Comparison of ENCODE assay signal across 12 mouse cellular contexts in genomic region chr14:50976674-50977073, GRCm38 (mm10). TPM values are rescaled to one million over a fixed set of nuclear protein-coding genes. Genes with fewer than 3 reads are reported as not detected.
DNase-seq lines count a peak whose midpoint lies in the region; ATAC-seq and TF ChIP-seq lines count a peak whose summit lies in the region.
"Had no signal": no experiment of that assay in that cellular context is flagged by ENCODE, and none has a peak within 500 bp of the region (broad histone marks: within the 10 kb centered on the region; RNA-seq: fewer than 3 reads in every experiment).

No protein-coding gene starts in this region.

- peak; percentile 51; the same call in 1 of the 2 replicates for ATAC-seq in forebrain, embryonic 11.5 days (replicated peaks; ENCODE audit: low FRiP score)
- ATAC-seq in forebrain, embryonic 15.5 days (replicated peaks), result no peak
- peak; percentile 58; the same call in 1 of the 2 replicates for ATAC-seq in heart, embryonic 11.5 days (replicated peaks; ENCODE audit: insufficient number of reproducible peaks, low FRiP score, low TSS enrichment)
- no peak for ATAC-seq in erythroid progenitor cell, adult 5-6 weeks (replicated peaks; ENCODE audit: low FRiP score, poor library complexity, severe bottlenecking)

- TF ChIP-seq CTCF in ES-Bruce4 (IDR thresholded peaks at IDR 0.05; ENCODE audit: low read depth, low read length), result no peak

- 0 out of 2 replicates have a peak, but pooled peaks have one; percentile 73 for TF ChIP-seq EP300 in ES-Bruce4 (IDR thresholded peaks at IDR 0.05; ENCODE audit: insufficient read depth, low read depth, low read length)

- H3K36me3 ChIP-seq in forebrain, embryonic 11.5 days (ENCODE audit: control insufficient read depth, insufficient read depth, low read length), result no peaks in the 10 kb centered on the region
- H3K36me3 ChIP-seq in forebrain, embryonic 15.5 days, result no peaks in the 10 kb centered on the region
- no peaks in the 10 kb centered on the region for H3K36me3 ChIP-seq in ES-Bruce4 (ENCODE audit: control insufficient read depth, insufficient read depth, low read length, poor library complexity, severe bottlenecking)
- H3K36me3 ChIP-seq in heart, embryonic 11.5 days (ENCODE audit: control insufficient read depth, insufficient read depth, low read length), result no peaks in the 10 kb centered on the region
- H3K36me3 ChIP-seq: liver, embryonic 15.5 days had no signal

- no peak overlapping the region for H3K4me3 ChIP-seq in forebrain, embryonic 11.5 days (ENCODE audit: low read depth, low read length)
- no peak overlapping the region for H3K4me3 ChIP-seq in forebrain, embryonic 15.5 days
- H3K4me3 ChIP-seq in ES-Bruce4 (ENCODE audit: low read depth, low read length), result peak overlapping the region; percentile 29; the same call in 1 of the 2 replicates
- H3K4me3 ChIP-seq in heart, embryonic 11.5 days (ENCODE audit: low read depth, low read length), result no peak overlapping the region
- H3K4me3 ChIP-seq: liver, embryonic 15.5 days had no signal

- 10% methylated on average over 9 of the region's 9 CpGs for WGBS in forebrain, embryonic 11.5 days
- 9% methylated on average over 9 of the region's 9 CpGs for WGBS in forebrain, embryonic 15.5 days
- WGBS in heart, embryonic 11.5 days (ENCODE audit: insufficient replicate concordance), result 25% methylated on average over 9 of the region's 9 CpGs

- no peak for TF ChIP-seq POLR2A in ES-Bruce4 (IDR thresholded peaks at IDR 0.05; ENCODE audit: insufficient read depth, low read length)

- H3K4me1 ChIP-seq in forebrain, embryonic 11.5 days (replicated peaks; ENCODE audit: control insufficient read depth, insufficient read depth, low read length), result peaks cover 4% of the 10 kb centered on the region; the same call in 1 of the 2 replicates
- H3K4me1 ChIP-seq in forebrain, embryonic 15.5 days, result no peaks in the 10 kb centered on the region
- H3K4me1 ChIP-seq in ES-Bruce4 (ENCODE audit: control insufficient read depth, insufficient read depth, low read length), result peaks cover 5% of the 10 kb centered on the region
- H3K4me1 ChIP-seq in heart, embryonic 11.5 days (ENCODE audit: control insufficient read depth, insufficient read depth, low read length), result no peaks in the 10 kb centered on the region

- H3K27ac ChIP-seq in forebrain, embryonic 11.5 days (ENCODE audit: low read depth, low read length), result no peak overlapping the region
- no peak overlapping the region for H3K27ac ChIP-seq in forebrain, embryonic 15.5 days (replicated peaks)
- peak overlapping the region; percentile 77 for H3K27ac ChIP-seq in ES-Bruce4 (ENCODE audit: insufficient read depth, low read length)
- no peak overlapping the region for H3K27ac ChIP-seq in heart, embryonic 11.5 days (ENCODE audit: low read depth, low read length)
- H3K27ac ChIP-seq: liver, embryonic 15.5 days had no signal

- no peaks in the 10 kb centered on the region for H3K9me3 ChIP-seq in forebrain, embryonic 11.5 days (ENCODE audit: control insufficient read depth, low read length)
- H3K9me3 ChIP-seq in forebrain, embryonic 15.5 days, result no peaks in the 10 kb centered on the region
- no peaks in the 10 kb centered on the region for H3K9me3 ChIP-seq in ES-Bruce4 (replicated peaks; ENCODE audit: control insufficient read depth, insufficient read depth, low read length, poor library complexity, severe bottlenecking)
- H3K9me3 ChIP-seq in heart, embryonic 11.5 days (replicated peaks; ENCODE audit: control insufficient read depth, low read length), result no peaks in the 10 kb centered on the region
- H3K9me3 ChIP-seq: liver, embryonic 15.5 days had no signal

- H3K27me3 ChIP-seq in forebrain, embryonic 11.5 days (ENCODE audit: control insufficient read depth, insufficient read depth, low read length), result no peaks in the 10 kb centered on the region
- no peaks in the 10 kb centered on the region for H3K27me3 ChIP-seq in forebrain, embryonic 15.5 days
- no peaks in the 10 kb centered on the region for H3K27me3 ChIP-seq in ES-Bruce4 (ENCODE audit: control insufficient read depth, insufficient read depth, low read length, poor library complexity, severe bottlenecking)
- H3K27me3 ChIP-seq in heart, embryonic 11.5 days (ENCODE audit: control insufficient read depth, insufficient read depth, low read length), result no peaks in the 10 kb centered on the region
- H3K27me3 ChIP-seq: liver, embryonic 15.5 days had no signal

- DNase-seq in forebrain, embryonic 11.5 days (ENCODE audit: low spot score), result no peak
- peak; percentile 52 to 59 for DNase-seq in kidney, postnatal 25 days
- DNase-seq in right cerebral cortex, postnatal 14 days, result no peak
- no peak for DNase-seq in ovary, postnatal 10 days (ENCODE audit: low spot score)
- DNase-seq: adrenal gland, adult 2 months; gastrocnemius, postnatal 25 days had no signal

- peak overlapping the region; percentile 19; the same call in 1 of the 2 replicates for H3K4me2 ChIP-seq in forebrain, embryonic 11.5 days (ENCODE audit: low read depth, low read length, severe bottlenecking)
- H3K4me2 ChIP-seq in forebrain, embryonic 15.5 days (replicated peaks), result no peak overlapping the region
- peak overlapping the region; percentile 32 for H3K4me2 ChIP-seq in heart, embryonic 11.5 days
- H3K4me2 ChIP-seq: liver, embryonic 15.5 days had no signal

- H3K9ac ChIP-seq in forebrain, embryonic 11.5 days (ENCODE audit: low read length), result peak overlapping the region; percentile 43
- H3K9ac ChIP-seq in forebrain, embryonic 15.5 days (replicated peaks), result no peak overlapping the region
- peak overlapping the region; percentile 52 for H3K9ac ChIP-seq in ES-Bruce4 (ENCODE audit: low read depth, poor library complexity, severe bottlenecking)
- H3K9ac ChIP-seq in heart, embryonic 11.5 days (ENCODE audit: low read depth, low read length), result no peak overlapping the region
- H3K9ac ChIP-seq: liver, embryonic 15.5 days had no signal

RNA-seq across cellular contexts. Expression of gene Pnp2, which starts 20.9 kb away (rescaled TPM):
- 0.24 and 0.39 TPM in 2 replicates for polyA plus RNA-seq in forebrain, embryonic 11.5 days (2014; fragmentation: Nextera tagmentation; extraction: Ambion mirVana)
- 0.17 and 0.20 TPM in 2 replicates for polyA plus RNA-seq in forebrain, embryonic 15.5 days (2015; fragmentation: Nextera tagmentation; extraction: Ambion mirVana)
- polyA plus RNA-seq in ES-Bruce4 (2011; ENCODE audit: insufficient read depth, insufficient read length, low read depth, missing spikeins), result 6.1 and 9.4 TPM in 2 replicates
- polyA plus RNA-seq in heart, embryonic 11.5 days (2014; fragmentation: Nextera tagmentation; extraction: Ambion mirVana), result 0.47 and 0.61 TPM in 2 replicates
- total RNA-seq in erythroid progenitor cell, adult 5-6 weeks (2015; ENCODE audit: low replicate concordance), result 71.0 and 182 TPM in 2 replicates
- 38.7 and 45.7 TPM in 2 replicates for total RNA-seq in erythroid progenitor cell, adult 5-6 weeks (2017; ENCODE audit: low replicate concordance)

RNA-seq across cellular contexts. Expression of gene Rnase10, which starts 30.9 kb away (rescaled TPM):
- polyA plus RNA-seq in forebrain, embryonic 11.5 days (2014; fragmentation: Nextera tagmentation; extraction: Ambion mirVana), result not detected in 2 replicates
- not detected in 2 replicates for polyA plus RNA-seq in forebrain, embryonic 15.5 days (2015; fragmentation: Nextera tagmentation; extraction: Ambion mirVana)
- not detected in 2 replicates for polyA plus RNA-seq in ES-Bruce4 (2011; ENCODE audit: insufficient read depth, insufficient read length, low read depth, missing spikeins)
- polyA plus RNA-seq in heart, embryonic 11.5 days (2014; fragmentation: Nextera tagmentation; extraction: Ambion mirVana), result 0.23 and 0.24 TPM in 2 replicates
- not detected in 2 replicates for total RNA-seq in erythroid progenitor cell, adult 5-6 weeks (2015; ENCODE audit: low replicate concordance)
- not detected in 2 replicates for total RNA-seq in erythroid progenitor cell, adult 5-6 weeks (2017; ENCODE audit: low replicate concordance)
- total RNA-seq: gastrocnemius, postnatal 25 days had no signal
- polyA plus RNA-seq: adrenal gland, adult 2 months; small intestine, adult 2 months had no signal

RNA-seq across cellular contexts. Expression of gene Gm49342, which starts 32.4 kb away (rescaled TPM):
- not detected in 2 replicates for polyA plus RNA-seq in forebrain, embryonic 11.5 days (2014; fragmentation: Nextera tagmentation; extraction: Ambion mirVana)
- polyA plus RNA-seq in forebrain, embryonic 15.5 days (2015; fragmentation: Nextera tagmentation; extraction: Ambion mirVana), result not detected in 2 replicates
- 24.9 and 31.0 TPM in 2 replicates for polyA plus RNA-seq in ES-Bruce4 (2011; ENCODE audit: insufficient read depth, insufficient read length, low read depth, missing spikeins)
- polyA plus RNA-seq in heart, embryonic 11.5 days (2014; fragmentation: Nextera tagmentation; extraction: Ambion mirVana), result not detected in 2 replicates
- total RNA-seq in erythroid progenitor cell, adult 5-6 weeks (2015; ENCODE audit: low replicate concordance), result not detected in 2 replicates
- 59.7 TPM in 1 of 2 replicates, not detected in the other for total RNA-seq in erythroid progenitor cell, adult 5-6 weeks (2017; ENCODE audit: low replicate concordance)
- polyA plus RNA-seq: liver, embryonic 15.5 days; small intestine, adult 2 months had no signal

RNA-seq across cellular contexts. Expression of gene Pnp, which starts 45.8 kb away (rescaled TPM):
- 64.9 and 69.6 TPM in 2 replicates for polyA plus RNA-seq in forebrain, embryonic 11.5 days (2014; fragmentation: Nextera tagmentation; extraction: Ambion mirVana)
- polyA plus RNA-seq in forebrain, embryonic 15.5 days (2015; fragmentation: Nextera tagmentation; extraction: Ambion mirVana), result 17.0 and 19.8 TPM in 2 replicates
- 58.9 and 64.4 TPM in 2 replicates for polyA plus RNA-seq in ES-Bruce4 (2011; ENCODE audit: insufficient read depth, insufficient read length, low read depth, missing spikeins)
- 46.6 and 49.6 TPM in 2 replicates for polyA plus RNA-seq in heart, embryonic 11.5 days (2014; fragmentation: Nextera tagmentation; extraction: Ambion mirVana)
- total RNA-seq in erythroid progenitor cell, adult 5-6 weeks (2015; ENCODE audit: low replicate concordance), result 256 and 266 TPM in 2 replicates
- 218 and 252 TPM in 2 replicates for total RNA-seq in erythroid progenitor cell, adult 5-6 weeks (2017; ENCODE audit: low replicate concordance)

RNA-seq across cellular contexts. Expression of gene Pip4p1, which starts 46.0 kb away (rescaled TPM):
- 54.4 and 67.3 TPM in 2 replicates for polyA plus RNA-seq in forebrain, embryonic 11.5 days (2014; fragmentation: Nextera tagmentation; extraction: Ambion mirVana)
- polyA plus RNA-seq in forebrain, embryonic 15.5 days (2015; fragmentation: Nextera tagmentation; extraction: Ambion mirVana), result 95.1 and 95.3 TPM in 2 replicates
- polyA plus RNA-seq in ES-Bruce4 (2011; ENCODE audit: insufficient read depth, insufficient read length, low read depth, missing spikeins), result 90.3 and 95.5 TPM in 2 replicates
- 30.3 and 33.6 TPM in 2 replicates for polyA plus RNA-seq in heart, embryonic 11.5 days (2014; fragmentation: Nextera tagmentation; extraction: Ambion mirVana)
- 34.4 and 37.8 TPM in 2 replicates for total RNA-seq in erythroid progenitor cell, adult 5-6 weeks (2015; ENCODE audit: low replicate concordance)
- 23.5 and 28.2 TPM in 2 replicates for total RNA-seq in erythroid progenitor cell, adult 5-6 weeks (2017; ENCODE audit: low replicate concordance)

Comparison
In these comparisons a context has a peak if more than half of its experiments do, and no peak if none do; other contexts are left out.
1. ATAC-seq: peak in forebrain, embryonic 11.5 days (single experiment) and heart, embryonic 11.5 days (single experiment); none in forebrain, embryonic 15.5 days (single experiment) and erythroid progenitor cell, adult 5-6 weeks (single experiment).
2. H3K9ac ChIP-seq: peak in forebrain, embryonic 11.5 days (single experiment) and ES-Bruce4 (single experiment); none in forebrain, embryonic 15.5 days (single experiment) and heart, embryonic 11.5 days (single experiment).
3. DNase-seq: peak in kidney, postnatal 25 days (2 of 2); none in forebrain, embryonic 11.5 days (single experiment), right cerebral cortex, postnatal 14 days (single experiment) and ovary, postnatal 10 days (single experiment).
4. RNA of gene Gm49342, which starts 32.4 kb away (polyA plus RNA-seq): 24.9 to 31.0 TPM in ES-Bruce4; not detected in forebrain, embryonic 11.5 days, not detected in forebrain, embryonic 15.5 days and not detected in heart, embryonic 11.5 days; every median in the first group is over 10 times any median in the second.